Mouse (Mus musculus) T-helper 2 cell (primary cell): ENCODE data around the gene B130006D01Rik.

Experiments used
- in situ Hi-C: fragments of 300-600 bp; cut with MboI, MseI; formaldehyde crosslinking; loops from one replicate; pipeline ENCODE4 v1.15.1; 2025; ENCODE audit warnings: high pct_unique_total_duplicates

B130006D01Rik gene

DNA sequence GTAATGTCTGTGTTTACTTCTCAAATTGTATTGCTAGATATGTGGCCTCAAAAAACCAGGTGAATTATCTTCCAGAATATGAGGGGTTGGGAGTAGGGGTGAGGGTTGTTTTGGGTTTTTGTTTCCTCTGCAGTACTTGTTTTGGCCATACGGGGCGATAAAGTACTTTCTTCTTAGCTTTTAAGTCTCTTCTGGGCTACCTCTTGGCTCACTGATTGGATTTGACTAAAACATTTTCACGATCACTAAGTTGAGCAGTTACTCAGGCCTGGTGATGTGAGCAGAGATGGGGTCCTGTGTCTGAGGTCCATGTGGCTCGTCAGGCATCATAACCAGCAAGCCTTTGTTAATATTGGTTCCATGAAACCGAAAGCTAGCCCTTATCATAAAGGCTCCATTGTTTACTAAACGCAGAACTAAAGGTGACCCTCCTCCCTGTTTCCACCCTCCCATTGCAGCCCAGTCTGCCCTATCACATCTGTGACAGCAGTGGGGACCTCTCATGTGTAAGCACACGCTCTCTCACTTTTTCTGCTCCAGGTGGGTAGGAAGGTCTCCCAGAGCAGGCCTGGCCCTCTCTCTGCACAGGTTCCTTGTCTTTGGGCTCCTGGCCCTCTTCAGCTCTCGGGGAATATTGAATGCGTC is 47.5 kb downstream of the B130006D01Rik start:
- in situ Hi-C loops, result no loop called here

DNA sequence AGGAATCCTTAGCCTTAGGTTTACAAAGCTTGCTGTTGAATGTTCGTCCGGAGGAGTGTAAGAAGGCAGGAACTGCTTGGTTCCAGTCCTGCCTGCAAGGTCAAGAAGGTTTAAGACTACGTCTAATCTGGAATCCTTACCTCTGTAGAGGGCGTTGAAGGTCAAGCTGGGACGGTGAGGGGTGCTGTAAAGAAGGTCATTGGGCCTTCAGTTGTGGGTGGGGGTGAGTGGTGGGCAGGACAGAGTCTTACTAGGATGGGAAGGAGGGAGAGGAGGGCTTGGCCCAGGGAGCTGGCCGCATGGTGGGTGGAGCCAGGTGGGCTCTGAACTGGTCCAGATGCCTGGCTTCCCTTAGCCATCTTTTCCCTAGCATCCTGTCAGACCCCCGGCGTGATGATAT is 48.3 kb downstream of the B130006D01Rik start:
- in situ Hi-C loops, result no loop called here

DNA sequence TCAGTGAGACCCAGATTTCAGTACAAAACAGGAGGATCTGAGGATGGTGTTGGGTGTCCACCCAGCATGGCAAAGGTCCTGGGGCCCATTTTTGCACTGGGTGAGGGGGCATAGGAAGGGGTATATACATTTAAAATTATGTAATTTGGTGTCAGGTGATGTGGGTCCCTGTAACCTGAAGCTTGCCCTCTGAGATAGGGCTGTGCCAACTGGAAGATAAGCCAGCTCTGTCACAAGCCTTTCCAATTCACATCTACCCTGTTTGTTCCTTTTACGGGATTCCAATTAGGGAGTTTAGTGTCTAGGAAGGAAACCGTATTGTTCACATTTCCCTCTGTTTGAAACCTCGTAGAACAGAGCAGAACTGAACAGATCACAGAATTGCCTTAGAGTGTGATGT is 49.9 kb downstream of the B130006D01Rik start:
- in situ Hi-C loops, result no loop called here
